Mouse (Mus musculus) gastrocnemius, postnatal 25 days (tissue): ENCODE data around the gene Insr. TPM values are rescaled to one million over a fixed set of nuclear protein-coding genes. Genes with fewer than 3 reads are reported as not detected.

Source experiments
- DNase-seq: peaks from one replicate; pipeline ENCODE4 v3.0.0; 2022
- total RNA-seq, 2 experiments: library from RNA; stranded (reverse); gene quantifications; 1 replicate in 1 of 2; 2 replicates in 1 of 2; pipeline ENCODE4 v1.2.3; 2021

Insr gene
- total RNA-seq, 2 experiments from 2014 or later, result 51.6 to 55.8 TPM

DNA sequence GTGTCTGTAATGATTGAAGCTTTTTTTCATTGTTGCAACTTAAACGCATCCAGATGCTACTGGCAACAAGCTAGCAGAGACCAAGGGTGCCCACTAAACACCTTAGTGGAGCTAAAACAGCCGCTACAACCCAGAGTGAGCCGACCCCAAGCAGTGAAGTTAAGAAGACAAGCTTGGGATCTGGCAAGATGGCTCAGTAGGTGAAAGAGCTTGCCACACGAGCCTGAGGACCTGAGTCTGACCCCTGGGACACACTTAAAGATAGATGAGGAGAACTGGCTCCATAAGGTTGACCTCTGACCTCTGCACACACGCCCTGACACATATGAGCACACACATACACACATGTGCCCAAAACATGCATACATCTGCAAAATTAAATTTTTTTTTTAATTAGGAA lies 4.2 kb downstream of the Insr start:
- DNase-seq, result no peak

DNA sequence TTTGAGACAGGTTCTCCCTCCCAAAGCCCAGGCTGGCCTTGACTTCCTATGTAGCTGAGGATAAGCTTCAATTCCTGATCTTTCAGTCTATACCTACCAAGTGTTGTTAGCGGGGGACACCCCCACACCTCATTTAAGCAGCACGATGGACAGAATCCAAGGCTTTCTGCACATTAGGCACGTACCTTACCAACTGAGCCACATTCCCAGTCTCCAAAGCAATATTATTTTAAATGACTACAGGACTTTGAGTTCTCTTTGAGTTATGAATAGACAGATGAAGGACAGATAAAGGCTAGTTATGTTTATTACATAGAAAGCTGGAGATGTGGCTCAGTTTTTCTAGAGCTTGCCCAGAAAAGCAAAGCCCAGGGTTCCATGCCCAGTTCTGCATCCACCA lies 5.6 kb downstream of the Insr start:
- DNase-seq, result no peak

DNA sequence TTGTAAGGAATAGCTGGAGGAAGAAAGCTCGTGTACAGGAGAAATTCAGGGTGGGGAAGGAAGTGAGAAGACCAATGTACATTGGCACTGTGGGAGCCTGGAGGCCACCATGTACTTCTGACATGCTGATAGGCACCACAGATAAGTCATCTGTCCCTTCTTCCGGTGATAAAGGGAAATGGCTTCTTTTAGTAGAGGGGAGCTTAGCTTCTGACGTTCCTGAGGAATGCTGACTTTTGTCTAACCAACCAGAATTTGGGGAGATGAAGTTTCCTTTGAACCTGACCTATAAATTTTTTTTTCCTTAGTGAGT lies 12.0 kb downstream of the Insr start:
- no peak for DNase-seq

DNA sequence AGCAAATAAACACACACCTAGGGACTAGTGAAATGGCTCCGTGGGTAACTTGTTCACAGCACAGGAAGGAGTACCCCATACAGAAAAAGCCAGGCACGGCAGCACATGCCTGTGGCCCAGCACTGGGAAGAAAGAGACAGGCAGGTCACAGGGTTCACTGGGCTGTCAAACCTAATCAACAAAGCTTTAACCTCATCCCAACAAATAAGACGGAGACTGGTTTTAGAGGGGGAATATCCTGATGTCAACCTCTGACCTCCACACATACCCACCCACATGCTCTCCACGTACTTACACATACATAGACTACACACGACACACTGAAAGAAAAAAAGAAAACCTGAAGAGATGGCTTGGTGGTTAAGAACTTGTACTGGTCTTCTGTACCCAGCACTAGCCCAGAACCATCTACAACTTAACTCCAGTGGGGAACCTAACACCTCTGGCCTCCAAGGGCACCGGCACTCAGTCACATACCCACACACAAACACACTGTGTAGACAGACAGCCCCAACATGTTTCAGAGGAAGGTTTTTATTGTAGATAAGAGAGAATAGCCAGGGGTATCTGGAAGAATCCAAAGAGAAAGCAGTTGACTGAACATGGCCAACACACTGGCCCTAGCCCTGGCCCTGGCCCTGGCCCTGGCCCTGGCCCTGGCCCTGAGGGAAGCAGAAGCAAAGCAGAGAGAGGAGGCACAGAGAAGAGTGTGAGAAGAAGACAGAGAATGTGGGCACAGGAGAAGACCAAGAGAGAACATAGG lies 12.6 kb downstream of the Insr start:
- no peak for DNase-seq

DNA sequence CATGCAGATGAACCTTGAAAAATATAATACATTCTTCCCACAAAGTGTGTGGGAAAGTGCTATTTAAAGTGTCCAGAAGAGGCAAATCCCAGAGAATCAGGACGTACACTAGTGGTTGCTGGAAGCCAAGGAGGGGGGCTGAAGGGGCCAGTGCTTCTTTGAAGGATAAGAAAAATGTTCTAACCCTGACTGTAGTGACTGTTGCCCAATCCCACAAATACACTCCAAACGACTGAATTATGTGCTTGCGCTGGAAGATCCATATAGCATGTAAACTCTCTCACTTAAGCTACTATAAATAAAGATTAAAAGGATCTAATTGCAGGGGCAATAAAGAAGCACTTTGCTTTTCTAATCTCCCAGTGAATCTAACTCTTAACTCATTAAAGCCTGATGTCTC lies 14.2 kb downstream of the Insr start:
- DNase-seq, result no peak

DNA sequence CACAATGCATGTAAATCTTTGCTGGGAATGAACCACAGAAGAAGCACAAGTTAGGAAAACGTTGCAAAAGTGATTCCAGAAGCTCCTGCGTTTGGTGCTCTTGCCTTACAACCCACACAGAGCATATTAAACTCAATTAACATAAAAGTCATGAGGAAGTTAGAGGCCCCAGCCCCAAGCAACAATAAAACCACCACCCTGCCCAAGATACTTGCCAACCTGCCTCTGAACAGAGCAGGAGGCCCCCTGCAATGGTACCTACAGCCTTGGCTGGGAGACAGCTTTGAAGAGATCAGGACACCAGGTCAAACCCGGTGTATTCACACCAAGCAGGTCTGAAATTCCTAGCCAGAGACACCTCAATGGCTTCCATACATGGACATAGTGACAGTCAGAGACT lies 16.6 kb downstream of the Insr start:
- DNase-seq, result no peak

DNA sequence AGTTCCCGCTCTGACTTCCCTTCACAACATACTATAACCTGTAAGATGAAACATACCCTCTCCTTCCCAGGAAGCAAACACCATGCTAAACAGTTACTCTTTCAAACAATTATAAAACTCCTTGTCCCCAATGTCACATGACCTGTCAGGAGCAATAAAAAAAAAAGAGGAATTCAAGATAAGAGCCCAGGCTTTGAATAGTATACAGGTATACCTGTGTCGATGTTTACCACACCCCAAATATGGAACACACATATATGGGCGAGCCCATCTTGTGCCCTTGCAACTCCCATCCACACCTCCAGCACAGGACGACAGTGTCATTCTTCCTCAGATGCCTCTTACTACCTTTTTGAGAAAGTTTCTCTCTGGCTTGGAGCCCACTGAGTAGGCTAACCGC lies 18.3 kb downstream of the Insr start:
- no peak for DNase-seq

DNA sequence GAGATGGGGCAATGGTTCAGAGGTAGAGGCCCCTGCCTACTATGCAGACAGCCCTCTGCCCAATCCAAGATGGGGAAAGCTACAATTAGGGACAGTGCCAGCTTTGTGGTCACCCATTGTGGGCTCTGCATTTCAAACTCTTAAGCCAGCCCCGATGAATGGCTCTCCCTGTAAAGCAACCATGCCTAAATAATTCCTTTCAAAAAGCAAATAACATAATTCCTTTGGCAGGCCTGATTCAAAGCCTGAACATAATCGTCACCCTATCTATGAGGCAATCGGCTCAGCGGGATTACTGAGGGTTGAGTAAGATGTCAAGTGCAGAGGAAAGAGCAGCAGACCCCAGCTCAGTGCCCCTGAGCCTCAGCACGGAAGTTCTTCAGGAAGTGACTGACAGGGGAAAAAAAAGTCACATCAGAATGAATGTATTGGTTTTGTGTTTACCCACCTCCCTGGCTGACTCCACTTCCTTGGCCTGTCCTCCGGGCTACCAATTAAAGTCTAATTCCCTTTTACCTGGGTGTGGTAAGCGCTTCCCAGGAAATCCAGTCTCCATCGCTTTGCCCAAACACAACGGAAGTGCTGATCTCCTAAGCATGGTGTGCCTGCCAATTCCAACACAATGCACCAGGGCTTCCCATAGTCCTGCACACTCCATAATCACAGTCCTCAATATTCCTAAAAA lies 19.1 kb downstream of the Insr start:
- no peak for DNase-seq

DNA sequence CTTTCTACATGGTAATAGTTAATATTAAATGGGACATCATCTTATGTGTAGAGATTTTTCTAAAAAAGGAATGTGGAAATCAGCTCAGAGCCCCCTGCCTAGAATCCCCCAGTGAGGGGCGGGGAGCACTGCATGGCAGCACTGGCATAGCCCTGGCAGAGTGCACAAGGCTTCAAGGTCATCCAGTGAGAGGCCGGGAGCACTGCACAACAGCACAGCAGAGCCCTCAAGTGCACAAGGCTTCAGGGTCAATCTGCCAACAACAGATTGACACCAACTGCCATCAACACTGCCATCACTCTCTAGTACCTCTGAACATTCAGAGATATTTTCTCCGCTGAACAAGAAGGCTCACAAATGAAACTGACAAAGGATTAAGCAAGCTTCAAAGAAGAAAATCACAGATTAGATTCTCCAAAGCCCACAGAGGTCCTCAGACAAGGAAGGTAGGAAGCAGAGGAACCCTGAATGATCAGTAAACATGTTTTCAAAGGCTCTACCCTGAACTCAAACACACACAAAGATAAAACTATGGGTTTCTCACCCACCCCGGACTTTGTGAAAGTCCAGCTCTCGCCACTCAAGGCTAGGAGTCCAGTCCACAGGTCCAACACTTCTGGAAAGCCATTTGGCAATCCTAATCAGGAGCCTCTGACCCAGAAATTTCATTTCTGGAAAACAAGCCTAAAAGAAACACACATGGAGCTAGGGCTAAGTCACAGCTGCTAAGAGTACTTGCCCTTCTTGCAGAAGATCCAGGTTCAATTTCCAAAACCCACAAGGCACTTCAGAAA lies 23.1 kb downstream of the Insr start:
- no peak for DNase-seq

DNA sequence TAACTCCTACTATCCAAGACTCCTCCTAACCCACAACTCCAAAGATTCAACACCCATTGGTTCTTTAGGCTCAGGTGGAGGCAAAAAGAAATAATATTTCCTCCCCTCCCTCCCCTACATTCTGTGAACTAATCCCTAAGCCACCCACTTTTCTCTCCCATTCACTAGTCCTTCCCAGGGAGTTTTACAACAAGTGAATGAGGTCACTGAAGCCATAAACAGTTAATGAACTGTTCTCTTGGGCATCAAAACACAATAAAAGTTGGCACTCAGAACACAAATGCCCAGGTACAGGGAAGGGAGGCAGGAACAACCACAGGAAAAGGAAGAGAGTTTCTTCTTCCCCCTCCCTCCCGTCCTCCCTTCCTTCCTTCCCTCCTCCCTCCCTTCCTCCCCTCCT lies 24.1 kb downstream of the Insr start:
- no peak for DNase-seq

DNA sequence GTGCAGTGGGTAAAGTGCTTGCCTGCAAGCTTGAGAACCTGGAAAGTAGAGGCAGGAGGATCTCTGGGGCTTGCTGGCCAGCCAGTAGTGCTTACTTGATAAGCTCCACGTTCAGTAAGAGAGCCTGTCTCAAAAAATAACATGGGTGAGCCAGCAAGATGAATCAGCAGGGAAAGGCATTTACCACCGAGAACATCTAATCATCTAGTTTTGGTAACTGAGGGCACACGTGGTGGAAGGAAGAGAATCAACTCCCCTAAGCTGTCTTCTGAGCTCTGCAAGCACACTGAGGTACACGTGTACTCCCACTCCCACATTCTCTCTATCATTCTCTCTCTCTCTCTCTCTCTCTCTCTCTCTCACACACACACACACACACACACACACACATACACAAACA lies 26.2 kb downstream of the Insr start:
- no peak for DNase-seq

DNA sequence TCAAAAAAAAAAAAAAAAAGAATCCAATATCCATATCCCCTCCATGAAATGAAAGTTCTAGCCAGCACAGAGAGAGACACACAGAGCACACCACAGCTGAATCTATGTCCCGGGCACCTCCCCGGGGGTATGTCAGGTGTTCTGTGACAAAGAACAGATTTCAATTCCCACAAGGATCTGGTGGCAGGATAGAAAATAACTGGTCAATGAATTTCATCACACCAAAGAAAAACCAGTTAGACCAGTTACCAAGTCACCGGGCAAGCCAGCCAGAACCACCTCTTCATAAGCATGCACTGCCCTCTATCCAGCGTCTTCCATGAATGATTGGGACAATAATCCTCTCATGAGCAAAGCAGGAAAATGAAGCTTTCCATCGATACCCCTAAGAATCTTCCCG lies 26.8 kb downstream of the Insr start:
- no peak for DNase-seq

DNA sequence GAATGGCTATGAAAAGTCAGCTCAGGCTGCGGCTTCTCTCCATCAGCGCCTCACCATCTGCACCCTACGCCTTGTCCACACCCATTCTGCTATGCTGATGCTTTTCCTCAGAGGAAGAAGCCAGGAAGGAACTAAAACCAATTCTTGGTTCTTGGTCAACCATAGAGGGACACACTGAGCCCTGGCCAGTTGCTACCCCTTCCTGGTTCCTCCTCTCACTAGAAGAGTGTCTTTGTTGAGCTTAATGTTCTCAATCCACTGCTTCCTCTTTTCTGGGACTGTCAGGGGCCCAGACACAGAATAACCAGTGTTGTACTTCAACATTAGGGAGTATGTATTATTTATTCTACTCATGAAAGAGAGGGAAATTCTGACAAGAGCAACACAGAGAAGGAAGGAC lies 28.3 kb downstream of the Insr start:
- DNase-seq, result no peak

DNA sequence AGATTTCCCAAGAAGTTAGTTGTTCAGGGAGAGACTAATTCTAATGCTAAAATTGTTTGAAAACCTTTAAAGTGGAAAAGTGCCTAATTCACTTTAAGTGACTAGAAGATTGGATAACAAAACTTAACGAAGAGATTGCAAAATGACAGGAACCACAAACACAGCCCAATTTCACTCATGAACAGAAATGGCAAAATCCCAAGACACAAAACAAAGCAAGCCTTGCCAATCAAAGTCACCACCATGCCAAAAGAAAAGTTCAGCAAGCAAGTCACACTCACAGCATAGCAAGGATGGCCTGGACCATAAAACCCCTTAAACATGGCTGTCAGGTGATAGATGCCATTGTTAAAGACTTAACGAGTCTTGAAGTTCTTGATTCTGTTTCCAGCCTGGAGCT lies 29.5 kb downstream of the Insr start:
- no peak for DNase-seq

DNA sequence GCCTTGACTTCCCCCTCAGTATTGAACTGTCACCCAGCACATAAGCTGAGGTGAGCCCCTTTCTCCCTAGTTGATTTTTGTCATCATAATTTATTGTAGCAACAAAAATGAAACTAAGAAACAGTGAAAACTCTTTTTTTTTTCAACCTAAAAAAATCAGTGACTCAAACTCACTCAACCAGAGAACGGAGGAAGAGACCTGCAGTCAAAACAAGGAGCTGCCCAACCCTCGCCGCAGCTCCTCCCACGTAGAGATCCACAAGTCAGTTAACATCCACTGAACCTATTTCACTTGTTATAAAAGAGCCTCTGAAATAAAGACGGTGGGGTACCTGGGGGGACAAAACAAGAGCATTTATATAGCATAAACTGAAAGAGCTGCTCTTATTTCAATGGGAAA lies 30.7 kb downstream of the Insr start:
- no peak for DNase-seq

DNA sequence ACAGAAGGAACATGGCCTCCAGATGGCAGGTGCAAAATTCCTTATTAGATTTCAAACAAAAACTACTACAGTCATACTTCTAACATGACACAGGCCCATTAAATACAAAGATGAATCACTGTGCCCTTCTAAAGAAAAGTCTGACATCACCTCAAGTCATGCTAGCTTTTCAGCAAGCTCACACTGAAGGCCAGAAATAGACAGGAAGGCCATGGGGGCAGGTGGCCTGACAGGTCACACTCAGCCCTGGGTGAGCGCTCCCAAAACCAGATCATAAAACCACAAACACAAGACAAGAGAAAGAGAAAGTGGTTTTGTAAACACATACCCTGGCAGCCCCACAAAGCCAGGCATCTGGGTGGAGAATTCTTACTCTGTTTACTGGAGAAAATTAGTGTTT lies 32.3 kb downstream of the Insr start:
- DNase-seq, result no peak

DNA sequence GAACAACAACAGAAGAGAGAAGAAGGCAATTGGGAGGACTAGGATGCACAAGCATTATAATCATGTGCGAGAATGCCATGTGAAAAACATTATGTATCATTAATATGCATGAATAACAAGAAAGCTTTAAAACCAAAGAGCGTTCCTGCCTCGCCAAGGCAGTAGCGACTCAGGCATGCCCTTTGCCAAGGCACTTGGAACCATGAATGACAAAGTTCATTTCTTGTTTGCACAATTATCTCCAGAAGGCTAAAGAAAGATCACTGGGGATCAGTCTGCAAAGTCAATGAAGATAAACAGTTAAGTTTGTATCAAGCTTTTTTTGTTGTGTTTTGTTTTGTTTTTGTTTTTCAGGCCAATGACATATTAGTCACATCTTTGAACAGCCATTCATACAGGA lies 36.2 kb downstream of the Insr start:
- DNase-seq, result no peak

DNA sequence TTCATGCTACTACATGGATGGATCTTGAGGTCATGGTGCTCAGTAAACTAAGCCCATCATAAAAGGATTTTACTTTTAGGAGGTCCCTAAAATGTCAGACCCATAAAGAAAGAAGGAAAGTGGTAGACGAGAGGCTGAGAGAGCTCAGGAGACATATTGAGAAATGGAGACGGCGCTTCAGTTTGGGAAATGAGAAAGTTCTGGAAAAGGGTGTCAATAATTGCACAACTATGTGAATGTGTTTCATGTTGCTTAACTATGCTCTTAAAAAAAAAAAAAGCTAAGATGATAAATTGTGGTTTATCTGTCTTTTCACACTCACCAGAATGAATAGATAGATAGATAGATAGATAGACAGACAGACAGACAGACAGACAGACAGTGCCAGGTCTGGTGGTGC lies 38.7 kb downstream of the Insr start:
- no peak for DNase-seq

DNA sequence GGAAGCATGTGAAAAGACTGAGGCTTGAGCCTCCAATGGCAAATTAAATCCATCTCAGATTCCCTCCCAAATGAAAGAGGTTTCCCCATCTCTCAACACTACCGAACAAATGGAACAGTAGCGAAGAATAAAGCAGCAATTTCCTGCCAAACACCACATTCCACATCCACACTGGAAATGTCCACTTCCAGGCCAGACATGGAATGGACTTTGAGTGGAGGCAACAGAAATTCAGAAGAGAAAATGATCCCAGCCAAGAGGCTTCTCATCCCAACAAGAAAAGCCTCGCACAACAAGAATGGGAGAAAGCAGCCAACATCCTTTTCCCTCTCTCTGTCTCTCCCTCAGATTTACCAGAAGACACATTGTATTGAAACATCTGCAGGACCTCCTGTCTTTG lies 39.8 kb downstream of the Insr start:
- DNase-seq, result no peak

DNA sequence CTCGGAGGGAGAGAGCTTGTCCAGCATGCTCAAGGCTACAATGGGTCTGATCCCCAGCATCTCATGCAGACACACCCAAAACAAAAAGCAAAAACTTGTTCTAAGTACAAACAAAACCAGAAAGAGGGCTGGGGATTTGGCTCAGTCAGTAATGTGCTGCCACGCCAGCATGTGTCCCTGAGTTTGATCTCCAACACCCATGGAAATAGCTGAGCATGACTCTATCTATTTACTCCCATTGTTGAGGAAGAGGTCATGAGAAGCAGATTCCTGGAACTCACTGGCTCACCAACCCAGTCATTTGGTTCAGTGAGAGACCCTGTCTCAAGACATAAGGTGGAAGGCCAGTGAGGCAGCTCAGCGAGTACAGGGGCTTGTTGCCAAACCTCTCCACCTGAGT lies 40.6 kb downstream of the Insr start:
- DNase-seq, result no peak

DNA sequence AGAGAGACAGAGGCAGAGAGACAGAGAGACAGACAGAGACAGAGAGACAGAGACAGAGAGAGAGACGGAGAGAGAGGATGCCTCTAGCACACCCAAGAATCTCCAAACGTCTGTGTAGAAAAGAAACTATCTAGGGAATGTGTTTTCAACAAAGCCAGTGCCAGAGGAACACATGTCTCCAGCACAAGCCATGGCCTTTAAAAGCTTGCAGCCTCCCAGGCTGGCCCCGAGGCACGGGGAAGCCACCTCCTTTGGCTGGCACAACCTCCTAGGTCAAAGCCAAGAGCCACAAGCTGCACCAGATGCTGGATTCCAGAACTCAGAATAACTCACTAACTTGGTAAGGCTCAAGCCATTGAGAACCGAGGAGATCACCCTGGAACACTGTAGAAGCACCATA lies 42.1 kb downstream of the Insr start:
- peak; percentile 72 for DNase-seq

DNA sequence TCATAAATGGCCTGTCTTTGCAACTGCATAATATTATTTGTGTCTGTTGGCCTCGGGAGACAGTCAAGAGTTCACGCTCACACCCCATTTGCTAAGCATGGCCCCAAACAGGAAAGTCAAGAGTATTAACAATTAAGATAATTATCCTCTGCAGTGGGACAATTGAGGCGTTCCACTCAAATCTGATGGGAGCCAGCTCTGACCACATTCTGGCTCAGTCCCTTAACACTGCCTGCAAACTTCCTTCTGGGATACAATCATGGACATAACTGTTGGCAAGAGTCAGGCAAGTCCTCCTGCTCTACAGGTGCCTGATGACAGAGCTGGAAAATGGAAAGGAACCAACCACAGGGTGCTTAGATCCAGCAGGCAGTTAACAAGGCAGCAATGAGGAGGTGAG lies 43.1 kb downstream of the Insr start:
- DNase-seq, result no peak

DNA sequence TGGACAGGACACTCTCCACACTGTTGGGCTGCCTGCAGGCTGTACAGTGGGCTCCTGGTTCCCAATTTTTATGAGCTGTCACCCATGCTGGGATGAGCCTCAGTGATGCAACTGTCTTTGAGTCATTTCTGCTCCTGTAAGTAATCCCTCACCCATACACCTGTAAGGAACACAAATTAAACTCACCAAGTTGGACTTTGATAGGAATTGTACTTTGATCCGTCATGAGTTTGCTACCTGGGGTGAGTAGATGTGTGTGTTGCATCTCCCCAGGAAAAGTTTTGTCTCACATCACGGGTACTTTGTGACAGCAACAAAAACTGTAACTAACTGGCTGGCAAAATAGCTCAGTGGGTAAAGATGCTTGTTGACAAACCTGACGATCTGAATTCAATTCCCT lies 44.8 kb downstream of the Insr start:
- DNase-seq, result no peak

DNA sequence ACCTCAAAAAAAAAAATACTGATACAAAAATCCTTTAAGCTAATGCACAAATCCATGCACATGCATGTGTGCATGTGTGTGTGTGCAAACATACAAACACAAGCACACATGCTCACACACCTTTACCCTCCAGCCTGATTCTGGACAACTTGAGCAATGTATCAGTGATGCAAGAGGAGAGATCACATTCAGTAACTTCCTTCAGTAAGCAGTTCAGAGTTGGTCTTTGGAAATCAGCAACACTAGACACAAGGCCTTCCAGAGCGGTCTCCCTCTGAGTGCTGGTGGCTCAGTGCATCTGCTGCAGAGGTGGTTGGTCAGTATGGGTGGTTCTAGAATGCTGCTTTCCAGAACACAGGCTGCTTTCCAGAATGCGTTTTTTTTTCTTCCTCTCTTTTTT lies 46.8 kb downstream of the Insr start:
- no peak for DNase-seq
